24 mouse cellular contexts compared by ENCODE assay signal in the genomic region with DNA sequence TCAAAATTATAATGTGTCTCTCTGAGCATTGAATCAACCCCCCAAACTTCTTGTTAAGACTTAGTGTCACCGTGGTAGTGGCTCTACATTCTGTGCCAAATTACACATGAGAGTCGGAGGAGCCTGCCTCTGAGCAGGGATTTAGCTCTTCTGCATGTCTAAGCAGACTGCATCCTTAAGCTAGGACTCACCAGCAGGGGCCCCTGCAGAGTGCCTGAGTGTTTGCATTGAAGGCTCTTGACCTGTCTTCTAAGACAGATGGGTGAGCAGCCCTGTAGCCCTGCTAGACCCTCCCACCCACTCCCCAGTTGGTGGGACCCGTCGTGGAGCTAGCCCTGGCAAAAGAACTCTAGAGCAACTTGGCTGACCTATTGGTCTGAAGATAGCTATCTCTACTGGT. TPM values are rescaled to one million over a fixed set of nuclear protein-coding genes. Genes with fewer than 3 reads are reported as not detected.
A peak's percentile ranks its signal among the peaks of the same experiment; 100 is the strongest.
DNase-seq lines count a peak whose midpoint lies in the region; ATAC-seq and TF ChIP-seq lines count a peak whose summit lies in the region.
"Had no signal": no experiment of that assay in that cellular context is flagged by ENCODE, and none has a peak within 500 bp of the region (broad histone marks: within the 10 kb centered on the region; RNA-seq: fewer than 3 reads in every experiment).

No protein-coding gene starts in this region.

- TF ChIP-seq CTCF in kidney, postnatal 0 days (IDR thresholded peaks at IDR 0.05; ENCODE audit: low read depth) = peak; percentile 16; the same call in 1 of the 2 replicates

- peaks cover under 1% of the 10 kb centered on the region; the same call in 1 of the 2 replicates for H3K4me1 ChIP-seq in embryonic facial prominence, embryonic 13.5 days
- H3K4me1 ChIP-seq in embryonic facial prominence, embryonic 10.5 days = peaks cover 2% of the 10 kb centered on the region
- H3K4me1 ChIP-seq in kidney, postnatal 0 days (replicated peaks; ENCODE audit: insufficient read depth, low read length) = no peaks in the 10 kb centered on the region
- peaks cover under 1% of the 10 kb centered on the region; the same call in 1 of the 2 replicates for H3K4me1 ChIP-seq in midbrain, embryonic 12.5 days
- H3K4me1 ChIP-seq in midbrain, embryonic 15.5 days = no peaks in the 10 kb centered on the region
- H3K4me1 ChIP-seq: hindbrain, embryonic 15.5 days had no signal

- no peak overlapping the region for H3K27ac ChIP-seq in embryonic facial prominence, embryonic 13.5 days
- H3K27ac ChIP-seq in embryonic facial prominence, embryonic 10.5 days (replicated peaks) = no peak overlapping the region
- H3K27ac ChIP-seq in kidney, postnatal 0 days = no peak overlapping the region
- H3K27ac ChIP-seq in midbrain, embryonic 12.5 days (replicated peaks) = no peak overlapping the region
- H3K27ac ChIP-seq in midbrain, embryonic 15.5 days = no peak overlapping the region
- H3K27ac ChIP-seq: embryonic facial prominence, embryonic 12.5 days; forebrain, embryonic 12.5 days; heart, adult 2 months; heart, embryonic 15.5 days; hindbrain, embryonic 10.5 days; hindbrain, embryonic 15.5 days had no signal

- no peaks in the 10 kb centered on the region for H3K27me3 ChIP-seq in embryonic facial prominence, embryonic 13.5 days
- H3K27me3 ChIP-seq in embryonic facial prominence, embryonic 10.5 days (replicated peaks; ENCODE audit: low read depth, poor library complexity, severe bottlenecking) = no peaks in the 10 kb centered on the region
- no peaks in the 10 kb centered on the region for H3K27me3 ChIP-seq in kidney, postnatal 0 days (ENCODE audit: insufficient read depth, low read length)
- no peaks in the 10 kb centered on the region for H3K27me3 ChIP-seq in midbrain, embryonic 12.5 days
- H3K27me3 ChIP-seq in midbrain, embryonic 15.5 days (replicated peaks) = no peaks in the 10 kb centered on the region
- H3K27me3 ChIP-seq: embryonic facial prominence, embryonic 12.5 days; forebrain, embryonic 12.5 days; heart, embryonic 15.5 days; hindbrain, embryonic 15.5 days had no signal

- no peak overlapping the region for H3K4me3 ChIP-seq in embryonic facial prominence, embryonic 13.5 days
- H3K4me3 ChIP-seq in embryonic facial prominence, embryonic 10.5 days = no peak overlapping the region
- no peak overlapping the region for H3K4me3 ChIP-seq in kidney, postnatal 0 days (replicated peaks; ENCODE audit: low read depth, low read length)
- no peak overlapping the region for H3K4me3 ChIP-seq in midbrain, embryonic 12.5 days
- no peak overlapping the region for H3K4me3 ChIP-seq in midbrain, embryonic 15.5 days
- H3K4me3 ChIP-seq: embryonic facial prominence, embryonic 12.5 days; forebrain, embryonic 12.5 days; heart, adult 2 months; heart, embryonic 15.5 days; hindbrain, embryonic 10.5 days; hindbrain, embryonic 15.5 days had no signal

- peaks cover 63% of the 10 kb centered on the region for H3K36me3 ChIP-seq in embryonic facial prominence, embryonic 13.5 days
- peaks cover 78% of the 10 kb centered on the region for H3K36me3 ChIP-seq in embryonic facial prominence, embryonic 10.5 days (replicated peaks)
- peaks cover 7% of the 10 kb centered on the region; the same call in 1 of the 2 replicates for H3K36me3 ChIP-seq in kidney, postnatal 0 days (ENCODE audit: insufficient read depth, low read length)
- peaks cover 30% of the 10 kb centered on the region for H3K36me3 ChIP-seq in midbrain, embryonic 12.5 days
- H3K36me3 ChIP-seq in midbrain, embryonic 15.5 days (replicated peaks) = no peaks in the 10 kb centered on the region

- peak overlapping the region; percentile 0; the same call in 1 of the 2 replicates for H3K9ac ChIP-seq in embryonic facial prominence, embryonic 13.5 days
- H3K9ac ChIP-seq in kidney, postnatal 0 days (ENCODE audit: low read depth, low read length) = no peak overlapping the region
- 0 out of 2 replicates have a peak overlapping the region, but pooled peaks have one; percentile 15 for H3K9ac ChIP-seq in midbrain, embryonic 12.5 days (replicated peaks)
- H3K9ac ChIP-seq in midbrain, embryonic 15.5 days = no peak overlapping the region
- H3K9ac ChIP-seq: embryonic facial prominence, embryonic 12.5 days; forebrain, embryonic 12.5 days; heart, embryonic 15.5 days; hindbrain, embryonic 15.5 days had no signal

- H3K9me3 ChIP-seq in embryonic facial prominence, embryonic 13.5 days = no peaks in the 10 kb centered on the region
- no peaks in the 10 kb centered on the region for H3K9me3 ChIP-seq in embryonic facial prominence, embryonic 10.5 days
- H3K9me3 ChIP-seq in kidney, postnatal 0 days (replicated peaks; ENCODE audit: low read length) = no peaks in the 10 kb centered on the region
- H3K9me3 ChIP-seq in midbrain, embryonic 12.5 days = no peaks in the 10 kb centered on the region
- no peaks in the 10 kb centered on the region for H3K9me3 ChIP-seq in midbrain, embryonic 15.5 days
- H3K9me3 ChIP-seq: embryonic facial prominence, embryonic 12.5 days; forebrain, embryonic 12.5 days; G1E; heart, embryonic 15.5 days; hindbrain, embryonic 10.5 days; hindbrain, embryonic 15.5 days had no signal

- no peak overlapping the region for H3K4me2 ChIP-seq in embryonic facial prominence, embryonic 13.5 days
- no peak overlapping the region for H3K4me2 ChIP-seq in kidney, postnatal 0 days (ENCODE audit: low read length)
- H3K4me2 ChIP-seq in midbrain, embryonic 12.5 days (replicated peaks) = no peak overlapping the region
- H3K4me2 ChIP-seq in midbrain, embryonic 15.5 days = no peak overlapping the region
- H3K4me2 ChIP-seq: embryonic facial prominence, embryonic 12.5 days; forebrain, embryonic 12.5 days; heart, embryonic 11.5 days; heart, embryonic 15.5 days; hindbrain, embryonic 15.5 days had no signal

- WGBS in embryonic facial prominence, embryonic 13.5 days = 67% methylated on average over 4 of the region's 4 CpGs
- WGBS in embryonic facial prominence, embryonic 10.5 days = 62% methylated on average over 4 of the region's 4 CpGs
- WGBS in kidney, postnatal 0 days = 56% methylated on average over 4 of the region's 4 CpGs
- WGBS in midbrain, embryonic 12.5 days = 59% methylated on average over 4 of the region's 4 CpGs
- WGBS in midbrain, embryonic 15.5 days = 72% methylated on average over 4 of the region's 4 CpGs

- no peak for DNase-seq in embryonic facial prominence, embryonic 10.5 days (ENCODE audit: low spot score)
- DNase-seq in kidney, postnatal 0 days (ENCODE audit: low spot score) = no peak
- no peak for DNase-seq in kidney, postnatal 36 days
- DNase-seq in R1 (ENCODE audit: low read depth, low spot score) = peak; percentile 18
- DNase-seq: adrenal gland, postnatal 10 days; B cell, adult 2 months; cerebellum, adult 11 months; cerebellum, adult 8-10 months; cerebellum, postnatal 14 days; embryo, embryonic 11 days; gastrocnemius, postnatal 10 days; heart, adult 2 months had no signal

- ATAC-seq in embryonic facial prominence, embryonic 13.5 days (ENCODE audit: insufficient number of reproducible peaks, insufficient read depth, low FRiP score, low TSS enrichment, low read depth) = no peak
- ATAC-seq in kidney, postnatal 0 days (replicated peaks; ENCODE audit: low FRiP score, low read depth) = no peak
- no peak for ATAC-seq in midbrain, embryonic 12.5 days (ENCODE audit: low FRiP score, low read depth)
- ATAC-seq in midbrain, embryonic 15.5 days (replicated peaks) = no peak
- ATAC-seq: CD4-positive, CD25-positive, alpha-beta regulatory T cell, adult 4 months; forebrain, embryonic 16.5 days had no signal

RNA-seq across cellular contexts. Expression of a gene that starts 6.3 kb away (rescaled TPM):
- 22.9 and 26.0 TPM in 2 replicates for polyA plus RNA-seq in embryonic facial prominence, embryonic 13.5 days (2015; fragmentation: Nextera tagmentation; extraction: Ambion mirVana)
- 39.9 and 46.4 TPM in 2 replicates for polyA plus RNA-seq in embryonic facial prominence, embryonic 10.5 days (2016; fragmentation: Nextera tagmentation; extraction: Ambion mirVana)
- 13.1 and 14.5 TPM in 2 replicates for polyA plus RNA-seq in kidney, postnatal 0 days (2015; fragmentation: Nextera tagmentation; extraction: Ambion mirVana)
- polyA plus RNA-seq in midbrain, embryonic 12.5 days (2016; fragmentation: Nextera tagmentation; extraction: Ambion mirVana) = 21.0 and 23.2 TPM in 2 replicates
- 9.1 and 9.9 TPM in 2 replicates for polyA plus RNA-seq in midbrain, embryonic 15.5 days (2015; fragmentation: Nextera tagmentation; extraction: Ambion mirVana)

RNA-seq across cellular contexts. Expression of a gene that starts 38.7 kb away (rescaled TPM):
- 97.7 and 108 TPM in 2 replicates for polyA plus RNA-seq in embryonic facial prominence, embryonic 13.5 days (2015; fragmentation: Nextera tagmentation; extraction: Ambion mirVana)
- 72.1 and 80.7 TPM in 2 replicates for polyA plus RNA-seq in embryonic facial prominence, embryonic 10.5 days (2016; fragmentation: Nextera tagmentation; extraction: Ambion mirVana)
- 142 and 152 TPM in 2 replicates for polyA plus RNA-seq in kidney, postnatal 0 days (2015; fragmentation: Nextera tagmentation; extraction: Ambion mirVana)
- polyA plus RNA-seq in midbrain, embryonic 12.5 days (2016; fragmentation: Nextera tagmentation; extraction: Ambion mirVana) = 79.0 and 87.6 TPM in 2 replicates
- polyA plus RNA-seq in midbrain, embryonic 15.5 days (2015; fragmentation: Nextera tagmentation; extraction: Ambion mirVana) = 91.1 and 99.0 TPM in 2 replicates

Comparison
In these comparisons a context has a peak if more than half of its experiments do, and no peak if none do; other contexts are left out.
1. H3K9ac ChIP-seq: peak in embryonic facial prominence, embryonic 13.5 days (single experiment) and midbrain, embryonic 12.5 days (single experiment); none in kidney, postnatal 0 days (single experiment) and midbrain, embryonic 15.5 days (single experiment).